In the genomic region with DNA sequence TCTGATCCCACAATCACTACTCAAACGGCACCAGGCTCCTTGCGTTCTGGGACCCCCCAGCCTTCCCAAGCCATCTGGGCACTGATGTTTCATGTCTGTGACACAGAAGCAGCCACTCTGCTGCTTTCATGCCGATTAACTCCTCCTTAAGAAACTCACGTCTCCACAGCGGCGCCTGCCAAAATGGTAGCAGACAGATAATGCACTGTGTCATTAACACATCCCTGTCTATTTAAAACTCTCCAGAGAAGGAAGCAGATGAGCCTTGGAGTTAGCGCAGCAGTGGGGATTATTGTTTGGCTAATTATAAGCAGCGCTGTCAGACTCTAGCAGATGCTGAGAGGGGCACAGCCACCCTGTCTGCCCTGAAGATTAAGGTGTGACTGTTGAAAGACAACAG, we compare ENCODE assay signal across 13 mouse cellular contexts.
A peak's percentile ranks its signal among the peaks of the same experiment; 100 is the strongest.
DNase-seq lines count a peak whose midpoint lies in the region; ATAC-seq and TF ChIP-seq lines count a peak whose summit lies in the region.
"Had no signal": no experiment of that assay in that cellular context is flagged by ENCODE, and none has a peak within 500 bp of the region (broad histone marks: within the 10 kb centered on the region; RNA-seq: fewer than 3 reads in every experiment).

No protein-coding gene starts in this region.

- TF ChIP-seq CTCF in layer of hippocampus, adult 2 months (conservative IDR thresholded peaks at IDR 0.05) = no peak

- peak overlapping the region; percentile 10 for H3K4me2 ChIP-seq in hindbrain, embryonic 14.5 days (replicated peaks)
- peak overlapping the region; percentile 19; the same call in 1 of the 2 replicates for H3K4me2 ChIP-seq in midbrain, embryonic 13.5 days (replicated peaks)
- no peak overlapping the region for H3K4me2 ChIP-seq in intestine, embryonic 15.5 days (replicated peaks)
- H3K4me2 ChIP-seq: limb, embryonic 13.5 days had no signal

- DNase-seq in layer of hippocampus, adult 2 months (ENCODE audit: low spot score in 2 of 2) = peak; percentile 20 to 35
- no peak for DNase-seq in layer of hippocampus, adult 9-10 months (ENCODE audit: low spot score)
- DNase-seq in hindbrain, embryonic 14.5 days (ENCODE audit: low spot score) = peak; percentile 57
- peak; percentile 30 for DNase-seq in right cerebral cortex, postnatal 25 days
- DNase-seq in urinary bladder, postnatal 10 days (ENCODE audit: low spot score) = no peak
- no peak for DNase-seq in ovary, postnatal 36 days (ENCODE audit: low spot score)
- DNase-seq: kidney, adult 2 months; lung, postnatal 10 days had no signal

- H3K36me3 ChIP-seq in hindbrain, embryonic 14.5 days (replicated peaks; ENCODE audit: control insufficient read depth, insufficient read depth) = no peaks in the 10 kb centered on the region
- H3K36me3 ChIP-seq in midbrain, embryonic 13.5 days = no peaks in the 10 kb centered on the region
- no peaks in the 10 kb centered on the region for H3K36me3 ChIP-seq in intestine, embryonic 15.5 days
- H3K36me3 ChIP-seq: heart, embryonic 10.5 days; limb, embryonic 13.5 days had no signal

- H3K9ac ChIP-seq in hindbrain, embryonic 14.5 days = 0 out of 2 replicates have a peak overlapping the region, but pooled peaks have one; percentile 4
- 0 out of 2 replicates have a peak overlapping the region, but pooled peaks have one; percentile 6 for H3K9ac ChIP-seq in midbrain, embryonic 13.5 days (replicated peaks)
- no peak overlapping the region for H3K9ac ChIP-seq in intestine, embryonic 15.5 days
- H3K9ac ChIP-seq: limb, embryonic 13.5 days had no signal

- H3K9me3 ChIP-seq in hindbrain, embryonic 14.5 days (ENCODE audit: control insufficient read depth, low read length) = no peaks in the 10 kb centered on the region
- no peaks in the 10 kb centered on the region for H3K9me3 ChIP-seq in midbrain, embryonic 13.5 days
- no peaks in the 10 kb centered on the region for H3K9me3 ChIP-seq in intestine, embryonic 15.5 days
- H3K9me3 ChIP-seq: heart, embryonic 10.5 days; limb, embryonic 13.5 days had no signal

- ATAC-seq in hindbrain, embryonic 14.5 days (ENCODE audit: low FRiP score) = peak; percentile 72
- ATAC-seq in midbrain, embryonic 13.5 days = peak; percentile 77
- no peak for ATAC-seq in intestine, embryonic 15.5 days
- ATAC-seq: Patski had no signal

- peaks cover 14% of the 10 kb centered on the region; the same call in 1 of the 2 replicates for H3K4me1 ChIP-seq in hindbrain, embryonic 14.5 days (replicated peaks; ENCODE audit: control insufficient read depth, insufficient read depth, low read length)
- H3K4me1 ChIP-seq in midbrain, embryonic 13.5 days (replicated peaks) = peaks cover 36% of the 10 kb centered on the region
- no peaks in the 10 kb centered on the region for H3K4me1 ChIP-seq in intestine, embryonic 15.5 days (replicated peaks)
- H3K4me1 ChIP-seq: heart, embryonic 10.5 days; limb, embryonic 13.5 days had no signal

- no peaks in the 10 kb centered on the region for H3K27me3 ChIP-seq in hindbrain, embryonic 14.5 days (ENCODE audit: control insufficient read depth, insufficient read depth, low read length)
- no peaks in the 10 kb centered on the region for H3K27me3 ChIP-seq in midbrain, embryonic 13.5 days
- no peaks in the 10 kb centered on the region for H3K27me3 ChIP-seq in intestine, embryonic 15.5 days (replicated peaks)
- H3K27me3 ChIP-seq: limb, embryonic 13.5 days; Patski had no signal

- no peak overlapping the region for H3K4me3 ChIP-seq in layer of hippocampus, adult 2 months
- H3K4me3 ChIP-seq in hindbrain, embryonic 14.5 days (replicated peaks; ENCODE audit: low read length) = no peak overlapping the region
- H3K4me3 ChIP-seq in midbrain, embryonic 13.5 days (replicated peaks) = no peak overlapping the region
- H3K4me3 ChIP-seq in intestine, embryonic 15.5 days (replicated peaks) = no peak overlapping the region
- H3K4me3 ChIP-seq: heart, embryonic 10.5 days; limb, embryonic 13.5 days had no signal

- WGBS in hindbrain, embryonic 14.5 days = 21% methylated on average over 8 of the region's 8 CpGs
- 36% methylated on average over 8 of the region's 8 CpGs for WGBS in midbrain, embryonic 13.5 days
- 75% methylated on average over 8 of the region's 8 CpGs for WGBS in intestine, embryonic 15.5 days

- no peak overlapping the region for H3K27ac ChIP-seq in layer of hippocampus, adult 2 months
- peak overlapping the region; percentile 53; the same call in 1 of the 2 replicates for H3K27ac ChIP-seq in hindbrain, embryonic 14.5 days
- H3K27ac ChIP-seq in midbrain, embryonic 13.5 days = peak overlapping the region; percentile 71
- no peak overlapping the region for H3K27ac ChIP-seq in intestine, embryonic 15.5 days
- H3K27ac ChIP-seq: heart, embryonic 10.5 days; limb, embryonic 13.5 days had no signal

Comparison
In these comparisons a context has a peak if more than half of its experiments do, and no peak if none do; other contexts are left out.
1. DNase-seq: peak in layer of hippocampus, adult 2 months (2 of 2), hindbrain, embryonic 14.5 days (single experiment) and right cerebral cortex, postnatal 25 days (single experiment); none in layer of hippocampus, adult 9-10 months (single experiment), urinary bladder, postnatal 10 days (single experiment) and ovary, postnatal 36 days (single experiment).
2. H3K27ac ChIP-seq: peak in hindbrain, embryonic 14.5 days (single experiment) and midbrain, embryonic 13.5 days (single experiment); none in layer of hippocampus, adult 2 months (single experiment) and intestine, embryonic 15.5 days (single experiment).